Mouse (Mus musculus) lung, embryonic 16.5 days (tissue): Measurements from ENCODE around the gene Ptges3l. TPM values are rescaled to one million over a fixed set of nuclear protein-coding genes. Genes with fewer than 3 reads are reported as not detected.
"Not testable (repeated sequence)": the region's sequence is repeated elsewhere in the genome, so short reads cannot be mapped to it uniquely, and the experiment has no call there.

Experiments
- ATAC-seq: fragments of 200-750 bp; cut with Nextera tagmentation; 2 replicates; pipeline ENCODE4 v1.8.0; 2017; ENCODE audit warnings: low read depth, mild to moderate bottlenecking, moderate library complexity
- H3K27ac ChIP-seq: fragments of 300-500 bp; sonication (generic); 2 replicates; pipeline ENCODE4 v1.5.1; 2014; ENCODE audit warnings: mild to moderate bottlenecking, control low read depth, low read length
- H3K27me3 ChIP-seq: fragments of 300-500 bp; sonication (generic); 2 replicates; pipeline ENCODE4 v1.6.1; 2014; ENCODE audit warnings: low read depth, low read length, mixed read lengths; ENCODE audit not compliant: control insufficient read depth, insufficient read depth
- H3K36me3 ChIP-seq: fragments of 300-500 bp; sonication (generic); 2 replicates; pipeline ENCODE4 v1.6.1; 2014; ENCODE audit warnings: low read length; ENCODE audit not compliant: control insufficient read depth, insufficient read depth
- H3K4me1 ChIP-seq: fragments of 300-500 bp; sonication (generic); replicated peaks from 2 replicates; pipeline ENCODE4 v1.6.1; 2014; ENCODE audit warnings: low read length, mixed read lengths; ENCODE audit not compliant: control insufficient read depth, insufficient read depth
- H3K4me2 ChIP-seq: fragments of 300-500 bp; sonication (generic); 2 replicates; pipeline ENCODE4 v1.6.1; 2014; ENCODE audit warnings: low read depth, low read length, control low read depth
- H3K4me3 ChIP-seq: fragments of 300-500 bp; sonication (generic); 2 replicates; pipeline ENCODE4 v1.5.1; 2014; ENCODE audit warnings: mild to moderate bottlenecking, low read length, control low read depth
- H3K9ac ChIP-seq: fragments of 300-500 bp; sonication (generic); 2 replicates; pipeline ENCODE4 v1.6.1; 2014; ENCODE audit warnings: low read length, control low read depth
- H3K9me3 ChIP-seq: fragments of 300-500 bp; sonication (generic); 2 replicates; pipeline ENCODE4 v1.6.1; 2016; ENCODE audit warnings: low read length; ENCODE audit not compliant: control insufficient read depth
- WGBS: fragments of 180-500 bp; shearing (Covaris S2); extraction: QIAGEN DNeasy Blood & Tissue Kit; methylation state at CpG from one replicate; pipeline ENCODE4 v1.1.7; 2014; 5-methylcytosine and 5-hydroxymethylcytosine counted together
- polyA plus RNA-seq: library from polyadenylated mRNA; unstranded; fragments of >200 nt; fragmentation: Nextera tagmentation; extraction: Ambion mirVana; gene quantifications from 2 replicates; pipeline ENCODE4 v1.2.1, GENCODE M21; 2015

The Ptges3l gene
- 12.5 and 13.9 TPM in 2 replicates for polyA plus RNA-seq

DNA sequence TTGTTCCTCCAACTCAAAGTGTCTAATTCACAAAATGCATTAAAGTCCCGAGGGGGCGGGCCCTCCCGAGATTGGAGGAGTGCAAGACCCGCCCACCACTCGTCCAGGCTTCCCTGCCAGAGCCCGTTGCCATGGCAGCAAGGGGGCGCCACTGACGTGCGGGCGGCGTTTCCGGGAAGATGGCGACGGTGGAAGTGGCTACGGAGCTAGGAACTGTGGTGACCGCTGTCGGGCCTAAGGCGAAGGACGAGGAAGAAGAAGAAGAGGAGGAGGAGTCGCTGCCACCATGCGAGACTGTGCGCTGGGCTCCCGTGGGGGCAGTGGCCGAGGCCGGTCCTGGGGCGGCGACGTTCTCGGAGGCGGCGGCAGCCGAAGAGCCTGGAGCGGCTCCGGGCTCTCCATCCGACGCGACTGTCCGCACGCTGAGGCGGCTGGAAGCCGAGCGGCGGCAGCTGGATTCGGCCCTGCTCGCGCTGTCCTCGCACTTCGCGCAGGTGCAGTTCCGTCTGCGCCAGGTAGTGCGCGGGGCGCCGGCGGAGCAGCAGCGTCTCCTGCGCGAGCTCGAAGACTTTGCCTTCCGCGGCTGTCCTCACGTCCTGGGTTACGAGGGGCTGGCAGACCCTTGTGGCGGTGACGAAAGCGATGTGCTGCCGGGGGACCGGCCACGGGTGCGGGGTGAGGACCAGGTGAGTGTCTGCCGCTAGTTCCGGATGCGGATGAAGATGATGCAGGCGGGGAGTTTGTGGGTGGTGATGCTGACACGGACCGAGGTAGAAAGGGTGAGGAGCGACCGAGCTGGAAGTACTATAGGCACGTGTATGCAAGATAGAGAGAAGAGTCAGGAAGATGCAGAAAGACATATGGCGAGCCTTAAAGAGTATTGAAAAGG lies at the start of gene Ptges3l, which contains the start of gene Rundc1:
Gene Ptges3l, minus strand, starts transcription at position 409 of the 889 bp plus-strand sequence.
Gene Rundc1, plus strand, starts transcription at position 161 of the 889 bp plus-strand sequence.
- under 1% methylated on average over 80 of the region's 81 CpGs for WGBS
- no peaks in the 10 kb centered on the region for H3K27me3 ChIP-seq
- H3K4me2 ChIP-seq: peak within 1 kb of the TSS; percentile 82
- H3K9me3 ChIP-seq: no peaks in the 10 kb centered on the region
- peak within 1 kb of the TSS; percentile 80 for H3K27ac ChIP-seq
- H3K4me3 ChIP-seq: peak within 1 kb of the TSS; percentile 79
- peaks cover 15% of the 10 kb centered on the region for H3K4me1 ChIP-seq
- H3K9ac ChIP-seq: peak within 1 kb of the TSS; percentile 79
- peaks cover 3% of the 10 kb centered on the region for H3K36me3 ChIP-seq
- ATAC-seq: peak; percentile 97

GRCm38 (mm10) chr11:101474298-101474697 lies 49.2 kb upstream of the Ptges3l start:
- no peak for ATAC-seq
- H3K9me3 ChIP-seq: no peaks in the 10 kb centered on the region

DNA sequence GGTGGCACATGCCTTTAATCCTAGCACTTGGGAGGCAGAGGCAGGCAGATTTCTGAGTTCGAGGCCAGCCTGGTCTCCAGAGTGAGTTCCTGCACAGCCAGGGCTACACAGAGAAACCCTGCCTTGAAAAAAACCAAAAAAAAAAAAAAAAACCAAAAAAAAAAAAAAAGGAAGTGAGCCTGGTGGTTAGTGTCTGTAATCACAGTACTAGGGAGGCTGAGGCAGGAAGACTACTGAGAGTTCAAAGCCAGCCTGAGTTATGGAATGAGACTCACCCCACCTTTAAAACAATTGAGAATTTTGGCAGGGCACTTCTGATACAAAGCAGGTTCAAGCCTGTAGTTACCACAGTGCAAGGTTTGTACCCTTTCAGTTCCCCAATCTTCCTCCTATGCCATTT lies 48.6 kb upstream of the Ptges3l start:
- H3K9ac ChIP-seq, H3K4me2 ChIP-seq, H3K4me3 ChIP-seq, H3K27me3 ChIP-seq, H3K4me1 ChIP-seq, H3K27ac ChIP-seq, ATAC-seq, H3K36me3 ChIP-seq, H3K9me3 ChIP-seq: not testable (repeated sequence)
- 62% methylated on average over 1 of the region's 1 CpGs for WGBS

More at GRCm38 (mm10) chr11:101474298-101474697, 49.2 kb upstream of the Ptges3l start:
- Histone ChIP-seq H3K4me2 (no peak overlapping the region), H3K4me1 (peaks cover 6% of the 10 kb centered on the region), H3K27me3 (no peaks in the 10 kb centered on the region), H3K27ac (no peak overlapping the region), H3K36me3 (no peaks in the 10 kb centered on the region), H3K9ac (no peak overlapping the region), H3K4me3 (no peak overlapping the region)
- 57% methylated on average over 5 of the region's 5 CpGs for WGBS

- Histone ChIP-seq H3K36me3 (no peaks in the 10 kb centered on the region), H3K27me3 (no peaks in the 10 kb centered on the region; the same call in 1 of the 2 replicates), H3K4me1 (peaks cover 8% of the 10 kb centered on the region), H3K9ac (no peak overlapping the region), H3K9me3 (no peaks in the 10 kb centered on the region), H3K4me3 (no peak overlapping the region), H3K27ac (no peak overlapping the region), H3K4me2 (no peak overlapping the region)
- WGBS: 39% methylated on average over 7 of the region's 7 CpGs
- no peak for ATAC-seq
Observed at GRCm38 (mm10) chr11:101472336-101472735, 47.2 kb upstream of the Ptges3l start.

DNA sequence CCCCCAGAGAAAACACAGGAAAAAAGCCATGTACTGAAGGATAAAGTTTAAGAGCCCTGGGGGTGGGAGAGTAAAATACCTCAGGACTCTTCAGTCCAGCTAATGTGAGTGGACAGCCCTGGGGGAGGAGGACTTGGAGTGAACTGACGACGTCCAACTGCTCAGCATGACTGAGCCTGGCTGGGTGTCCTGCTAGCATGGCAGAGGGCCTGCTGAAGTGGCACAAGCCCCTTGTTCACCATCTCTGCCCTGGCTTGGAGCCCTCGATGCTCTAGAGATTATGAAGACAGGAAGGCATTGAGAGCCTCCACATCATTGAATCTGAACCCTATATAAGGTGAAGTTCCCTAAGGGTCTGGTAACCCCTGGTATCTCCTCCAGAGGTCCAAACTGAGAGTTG lies 46.8 kb upstream of the Ptges3l start:
- no peak for ATAC-seq
- H3K9ac ChIP-seq: no peak overlapping the region
- WGBS: 47% methylated on average over 3 of the region's 3 CpGs

GRCm38 (mm10) chr11:101470206-101470605 lies 45.1 kb upstream of the Ptges3l start:
- peaks cover 16% of the 10 kb centered on the region for H3K4me1 ChIP-seq
- H3K27ac ChIP-seq: no peak overlapping the region
- no peaks in the 10 kb centered on the region; the same call in 1 of the 2 replicates for H3K27me3 ChIP-seq
- H3K4me3 ChIP-seq: no peak overlapping the region
- WGBS: 54% methylated on average over 7 of the region's 7 CpGs
- no peak for ATAC-seq
- no peaks in the 10 kb centered on the region for H3K36me3 ChIP-seq
- no peak overlapping the region for H3K4me2 ChIP-seq
- no peak overlapping the region for H3K9ac ChIP-seq
- no peaks in the 10 kb centered on the region for H3K9me3 ChIP-seq

More for the DNA sequence above, 46.8 kb upstream of the Ptges3l start:
- Histone ChIP-seq H3K4me1 (peaks cover 9% of the 10 kb centered on the region), H3K36me3 (no peaks in the 10 kb centered on the region), H3K4me2 (no peak overlapping the region), H3K27me3 (no peaks in the 10 kb centered on the region; the same call in 1 of the 2 replicates), H3K4me3 (no peak overlapping the region), H3K27ac (no peak overlapping the region), H3K9me3 (no peaks in the 10 kb centered on the region)

GRCm38 (mm10) chr11:101469155-101469554 lies 44.0 kb upstream of the Ptges3l start:
- peak overlapping the region; percentile 98 for H3K4me2 ChIP-seq
- H3K36me3 ChIP-seq: no peaks in the 10 kb centered on the region
- 55% methylated on average over 4 of the region's 4 CpGs for WGBS
- no peak for ATAC-seq
- H3K4me1 ChIP-seq: peaks cover 19% of the 10 kb centered on the region
- no peak overlapping the region for H3K27ac ChIP-seq
- peak overlapping the region; percentile 81 for H3K4me3 ChIP-seq
- H3K27me3 ChIP-seq: no peaks in the 10 kb centered on the region; the same call in 1 of the 2 replicates
- H3K9me3 ChIP-seq: no peaks in the 10 kb centered on the region
- H3K9ac ChIP-seq: no peak overlapping the region; the same call in 1 of the 2 replicates

DNA sequence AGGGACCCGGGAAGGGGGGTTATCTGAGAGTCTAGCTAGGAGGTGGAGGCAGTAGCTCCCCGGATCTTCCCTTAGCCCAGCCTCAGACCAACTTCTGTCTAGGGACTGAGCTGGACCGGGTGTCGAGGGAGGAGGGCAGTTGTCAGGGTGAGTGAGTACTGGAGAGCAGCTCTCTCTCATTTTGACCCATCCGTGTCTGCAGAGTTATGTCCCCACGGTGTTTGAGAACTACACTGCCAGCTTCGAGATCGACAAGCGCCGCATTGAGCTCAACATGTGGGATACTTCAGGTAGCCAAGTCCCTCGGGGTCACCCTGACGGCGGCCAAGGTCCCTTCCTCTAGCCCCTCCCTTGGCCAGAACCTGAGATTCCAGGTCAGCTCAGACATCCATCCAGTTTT lies 43.6 kb upstream of the Ptges3l start:
- Histone ChIP-seq H3K36me3 (no peaks in the 10 kb centered on the region), H3K9ac (peak overlapping the region; percentile 75), H3K4me1 (peaks cover 22% of the 10 kb centered on the region), H3K4me3 (peak overlapping the region; percentile 81), H3K27ac (no peak overlapping the region), H3K4me2 (peak overlapping the region; percentile 98), H3K27me3 (no peaks in the 10 kb centered on the region; the same call in 1 of the 2 replicates), H3K9me3 (no peaks in the 10 kb centered on the region)
- no peak for ATAC-seq
- WGBS: 7% methylated on average over 13 of the region's 13 CpGs

- ATAC-seq: peak; percentile 10
- Histone ChIP-seq H3K9ac (peak overlapping the region; percentile 75), H3K4me3 (peak overlapping the region; percentile 81), H3K27ac (no peak overlapping the region), H3K4me2 (peak overlapping the region; percentile 98), H3K36me3 (no peaks in the 10 kb centered on the region), H3K9me3 (no peaks in the 10 kb centered on the region), H3K4me1 (peaks cover 26% of the 10 kb centered on the region), H3K27me3 (no peaks in the 10 kb centered on the region; the same call in 1 of the 2 replicates)
- under 1% methylated on average over 27 of the region's 31 CpGs for WGBS
Observed at GRCm38 (mm10) chr11:101468263-101468688, 43.1 kb upstream of the Ptges3l start.
